Mouse (Mus musculus) layer of hippocampus, postnatal 36 days (tissue): ENCODE measurements around the gene Paxbp1. TPM values are rescaled to one million over a fixed set of nuclear protein-coding genes. Genes with fewer than 3 reads are reported as not detected.

ENCODE experiments used
- DNase-seq, 2 experiments: peaks; one replicate each; pipeline ENCODE4 v3.0.0; 2022
- total RNA-seq, 2 experiments: library from RNA; stranded (reverse); gene quantifications; 2 replicates each; pipeline ENCODE4 v1.2.3; 2021

The Paxbp1 gene
- total RNA-seq, 2 experiments from 2014 or later = 68.1 to 77.8 TPM

GRCm38 (mm10) chr16:91055150-91055549, 10.8 kb upstream of the Paxbp1 start:
- no peak for DNase-seq

GRCm38 (mm10) chr16:91053599-91053998, 9.3 kb upstream of the Paxbp1 start:
- no peak for DNase-seq

GRCm38 (mm10) chr16:91045511-91045910, 1.2 kb upstream of the Paxbp1 start:
- DNase-seq = no peak

- DNase-seq = peak; percentile 51 to 55
These were observed 688 bp downstream of the Paxbp1 start for GRCm38 (mm10) chr16:91043461-91044248.

- no peak for DNase-seq
These were observed 1.7 kb downstream of the Paxbp1 start for GRCm38 (mm10) chr16:91042640-91043039.

GRCm38 (mm10) chr16:91035866-91036265, 8.5 kb downstream of the Paxbp1 start:
- DNase-seq = no peak

GRCm38 (mm10) chr16:91030751-91031150, 13.6 kb downstream of the Paxbp1 start:
- no peak for DNase-seq

- DNase-seq = no peak
These were observed 14.4 kb downstream of the Paxbp1 start for GRCm38 (mm10) chr16:91029901-91030300.

GRCm38 (mm10) chr16:91029161-91029743, 15.1 kb downstream of the Paxbp1 start:
- no peak for DNase-seq

GRCm38 (mm10) chr16:91026290-91026689, 18.1 kb downstream of the Paxbp1 start:
- DNase-seq = no peak

GRCm38 (mm10) chr16:91023384-91023783, 21.0 kb downstream of the Paxbp1 start:
- DNase-seq = no peak

- no peak for DNase-seq
These were observed 23.4 kb downstream of the Paxbp1 start for GRCm38 (mm10) chr16:91020842-91021483.

GRCm38 (mm10) chr16:91019476-91019875, 24.9 kb downstream of the Paxbp1 start:
- no peak for DNase-seq

- no peak for DNase-seq
These were observed 28.6 kb downstream of the Paxbp1 start for GRCm38 (mm10) chr16:91015761-91016160.

GRCm38 (mm10) chr16:91011847-91012246, 32.5 kb downstream of the Paxbp1 start:
- DNase-seq = no peak

GRCm38 (mm10) chr16:91011021-91011683, 33.2 kb downstream of the Paxbp1 start, which contains the start of gene Synj1:
TSS of gene Synj1 (minus strand) at chr16:91011308.
- peak; percentile 93 to 94 for DNase-seq

- DNase-seq = no peak
These were observed 33.7 kb downstream of the Paxbp1 start for GRCm38 (mm10) chr16:91010581-91011020.

GRCm38 (mm10) chr16:91009942-91010529, 34.3 kb downstream of the Paxbp1 start:
- DNase-seq = no peak

GRCm38 (mm10) chr16:91004915-91005538, 39.3 kb downstream of the Paxbp1 start:
- no peak for DNase-seq

GRCm38 (mm10) chr16:91001098-91001497, 43.2 kb downstream of the Paxbp1 start:
- DNase-seq = no peak

- DNase-seq = no peak
These were observed 44.5 kb downstream of the Paxbp1 start for GRCm38 (mm10) chr16:90999827-91000226.

GRCm38 (mm10) chr16:90997822-90998221, 46.5 kb downstream of the Paxbp1 start:
- no peak for DNase-seq
